Mouse (Mus musculus) midbrain, postnatal 0 days (tissue): ENCODE measurements at regions not wholly inside any gene's neighbourhood (a gene's known extent, or its start where the extent isn't known, plus 50 kb on each side); places are given as distances from the start of the nearest gene placed in this dataset.

Source experiments
- ATAC-seq: fragments of 200-750 bp; cut with Nextera tagmentation; 2 replicates; pipeline ENCODE4 v1.8.0; 2017; ENCODE audit warnings: moderate number of reproducible peaks, mild to moderate bottlenecking, moderate TSS enrichment, moderate library complexity; ENCODE audit not compliant: low FRiP score
- DNase-seq: peaks from one replicate; pipeline ENCODE4 v3.0.0-alpha.2; 2015; ENCODE audit warnings: low spot score
- H3K27ac ChIP-seq: fragments of 300-500 bp; sonication (generic); 2 replicates; pipeline ENCODE4 v1.5.1; 2014; ENCODE audit warnings: low read depth, mild to moderate bottlenecking, low read length, mixed read lengths
- H3K27me3 ChIP-seq: fragments of 300-500 bp; sonication (generic); 2 replicates; pipeline ENCODE4 v1.6.1; 2014; ENCODE audit warnings: low read length, control low read depth, mixed read lengths; ENCODE audit not compliant: insufficient read depth
- H3K36me3 ChIP-seq: fragments of 300-500 bp; sonication (generic); 2 replicates; pipeline ENCODE4 v1.6.1; 2014; ENCODE audit warnings: low read length, control low read depth, mixed read lengths; ENCODE audit not compliant: insufficient read depth
- H3K4me1 ChIP-seq: fragments of 300-500 bp; sonication (generic); 2 replicates; pipeline ENCODE4 v1.6.1; 2014; ENCODE audit warnings: mild to moderate bottlenecking, control low read depth, antibody characterized with exemption, low read length, mixed read lengths; ENCODE audit not compliant: insufficient read depth
- H3K4me2 ChIP-seq: fragments of 300-500 bp; sonication (generic); 2 replicates; pipeline ENCODE4 v1.6.1; 2014; ENCODE audit warnings: low read depth, mild to moderate bottlenecking, low read length, mixed read lengths; ENCODE audit not compliant: poor library complexity, severe bottlenecking
- H3K4me3 ChIP-seq: fragments of 300-500 bp; sonication (generic); 2 replicates; pipeline ENCODE4 v1.5.1; 2014; ENCODE audit warnings: low read depth, mild to moderate bottlenecking, low read length, moderate library complexity
- H3K9ac ChIP-seq: fragments of 300-500 bp; sonication (generic); replicated peaks from 2 replicates; pipeline ENCODE4 v1.6.1; 2014; ENCODE audit warnings: mild to moderate bottlenecking, low read length, moderate library complexity, mixed read lengths; ENCODE audit not compliant: poor library complexity, severe bottlenecking
- H3K9me3 ChIP-seq: fragments of 300-500 bp; sonication (generic); 2 replicates; pipeline ENCODE4 v1.6.1; 2016; ENCODE audit warnings: low read length, control low read depth
- CTCF ChIP-seq: IDR thresholded peaks from 2 replicates; pipeline ENCODE4 v1.5.1; 2016; ENCODE audit warnings: antibody characterized with exemption, mild to moderate bottlenecking
- WGBS: fragments of 180-500 bp; shearing (Covaris S2); extraction: QIAGEN DNeasy Blood & Tissue Kit; methylation state at CpG from one replicate; pipeline ENCODE4 v1.1.7; 2014; 5-methylcytosine and 5-hydroxymethylcytosine counted together

- H3K4me2 ChIP-seq, result no peak overlapping the region
- no peaks in the 10 kb centered on the region for H3K4me1 ChIP-seq
- TF ChIP-seq CTCF, result no peak
- no peak overlapping the region for H3K4me3 ChIP-seq
- WGBS, result 70% methylated on average over 2 of the region's 2 CpGs
- H3K27me3 ChIP-seq, result no peaks in the 10 kb centered on the region
- H3K36me3 ChIP-seq, result no peaks in the 10 kb centered on the region
- no peaks in the 10 kb centered on the region for H3K9me3 ChIP-seq
- no peak overlapping the region for H3K27ac ChIP-seq
- ATAC-seq (no peak), DNase-seq (no peak)
- no peak overlapping the region for H3K9ac ChIP-seq
Measured at GRCm38 (mm10) chr19:33083371-33083770, 308.7 kb downstream of the Rnls start.

DNA sequence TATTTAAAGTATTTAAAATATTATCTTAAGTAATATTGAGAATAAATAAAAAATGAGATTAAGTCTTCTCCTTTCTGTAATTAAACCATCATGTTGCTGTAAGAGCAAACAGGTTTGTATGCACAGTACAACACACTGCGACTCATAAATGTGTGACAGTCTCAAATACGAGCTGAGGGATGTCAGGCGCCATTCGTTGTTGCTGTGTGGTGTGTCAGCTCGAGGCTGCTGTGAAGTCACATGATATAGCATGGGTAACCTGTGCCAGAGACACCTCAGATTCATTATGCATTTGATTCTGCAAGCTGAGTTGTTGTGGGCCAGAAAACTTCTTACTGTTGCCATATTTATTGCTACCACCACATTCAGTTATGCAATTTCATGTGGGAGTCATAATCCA, 307.4 kb downstream of the Rnls start:
- Histone ChIP-seq H3K9me3 (no peaks in the 10 kb centered on the region), H3K27ac (no peak overlapping the region), H3K4me2 (no peak overlapping the region), H3K4me1 (no peaks in the 10 kb centered on the region), H3K9ac (no peak overlapping the region), H3K27me3 (no peaks in the 10 kb centered on the region), H3K4me3 (no peak overlapping the region), H3K36me3 (no peaks in the 10 kb centered on the region)
- 84% methylated on average over 5 of the region's 5 CpGs for WGBS
- DNase-seq (no peak), ATAC-seq (no peak)
- TF ChIP-seq CTCF, result no peak
